Mouse (Mus musculus) olfactory bulb, adult 2 months (tissue): ENCODE results near the gene Saa3. TPM values are rescaled to one million over a fixed set of nuclear protein-coding genes. Genes with fewer than 3 reads are reported as not detected.

Experiments used
- H3K27ac ChIP-seq: fragments of 200-500 bp; 2 replicates; pipeline ENCODE4 v1.5.1; 2012; ENCODE audit warnings: low read depth, low read length; ENCODE audit not compliant: insufficient read depth
- H3K4me1 ChIP-seq: fragments of 200-500 bp; 2 replicates; pipeline ENCODE4 v1.6.1; 2012; ENCODE audit warnings: low read length; ENCODE audit not compliant: control insufficient read depth, insufficient read depth
- H3K4me3 ChIP-seq: fragments of 200-500 bp; 2 replicates; pipeline ENCODE4 v1.5.1; 2012; ENCODE audit warnings: mild to moderate bottlenecking, low read depth, low read length, moderate library complexity; ENCODE audit not compliant: insufficient read depth
- CTCF ChIP-seq: fragments of 200-500 bp; IDR thresholded peaks from 2 replicates; pipeline ENCODE4 v1.5.1; 2012; ENCODE audit warnings: low read depth, mild to moderate bottlenecking, low read length, moderate library complexity; ENCODE audit not compliant: insufficient read depth
- POLR2A ChIP-seq: fragments of 200-500 bp; IDR thresholded peaks from 2 replicates; pipeline ENCODE4 v1.6.1; 2012; ENCODE audit warnings: mild to moderate bottlenecking, low read depth, low read length, moderate library complexity; ENCODE audit not compliant: insufficient read depth
- WGBS: fragments of 180-500 bp; shearing (Covaris S2); methylation state at CpG from one replicate; pipeline ENCODE4 v1.1.7; 2018; 5-methylcytosine and 5-hydroxymethylcytosine counted together
- polyA plus RNA-seq: library from polyadenylated mRNA; stranded (reverse); fragments of >200 nt; gene quantifications from 2 replicates; pipeline ENCODE4 v1.2.4, GENCODE M21; 2012; ENCODE audit warnings: low replicate concordance; ENCODE audit not compliant: missing spikeins, insufficient read depth, insufficient read length

Gene Saa3
- polyA plus RNA-seq, 1 experiment: not detected

DNA sequence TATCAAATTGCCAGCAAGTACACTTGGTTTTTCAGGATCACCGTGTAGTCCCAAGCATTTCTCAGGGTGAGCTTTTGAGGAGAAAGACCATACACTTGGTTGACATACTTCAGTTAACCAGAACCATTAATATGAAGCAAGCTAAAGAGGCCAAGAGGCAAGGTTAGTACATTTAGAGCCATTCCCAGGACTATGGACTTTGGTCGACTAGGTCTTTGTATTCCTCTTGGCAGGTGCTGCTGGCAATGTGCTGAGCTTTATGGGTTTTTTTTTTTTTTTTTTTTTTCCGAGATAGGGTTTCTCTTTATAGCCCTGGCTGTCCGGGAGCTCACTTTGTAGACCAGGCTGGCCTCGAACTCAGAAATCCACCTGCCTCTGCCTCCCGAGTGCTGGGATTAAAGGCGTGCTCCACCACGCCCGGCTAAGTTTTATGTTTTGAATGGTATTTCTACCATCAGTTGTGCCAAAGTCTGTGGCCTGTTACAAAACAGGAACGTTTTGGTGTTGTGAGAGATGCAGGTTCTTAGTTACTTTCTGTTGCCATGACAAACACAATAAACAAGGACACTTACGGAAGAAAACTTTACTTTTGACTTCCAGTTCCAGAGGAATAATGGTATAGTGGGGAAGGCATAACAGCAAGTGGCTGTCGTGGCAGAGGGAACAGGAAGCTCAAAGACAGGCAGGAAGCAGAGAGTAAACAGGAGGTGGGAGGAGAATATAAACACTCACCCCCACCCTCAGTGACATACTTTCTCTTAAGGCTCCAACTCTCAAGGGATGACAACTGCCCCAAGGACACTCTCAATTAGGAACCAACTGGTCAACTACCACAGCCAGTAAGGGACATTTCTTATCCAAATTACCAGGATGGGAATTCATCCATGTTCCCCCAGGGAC is 23.3 kb upstream of the Saa3 start:
- WGBS: 81% methylated on average over 12 of the region's 12 CpGs
- no peak overlapping the region for H3K4me3 ChIP-seq
- no peak overlapping the region for H3K27ac ChIP-seq
- TF ChIP-seq CTCF (no peak), POLR2A (no peak)
- no peaks in the 10 kb centered on the region for H3K4me1 ChIP-seq

GRCm38 (mm10) chr7:46734983-46735382 is 19.5 kb upstream of the Saa3 start:
- WGBS: 84% methylated on average over 2 of the region's 2 CpGs
- Histone ChIP-seq H3K4me3 (no peak overlapping the region), H3K27ac (no peak overlapping the region), H3K4me1 (no peaks in the 10 kb centered on the region)
- TF ChIP-seq CTCF: no peak
- no peak for TF ChIP-seq POLR2A

GRCm38 (mm10) chr7:46732458-46732857 is 17.0 kb upstream of the Saa3 start, which contains the start of gene Saa4:
Saa4 (minus strand) TSS chr7:46732603.
- no peak for TF ChIP-seq CTCF
- no peak for TF ChIP-seq POLR2A
- Histone ChIP-seq H3K27ac (no peak within 1 kb of the TSS), H3K4me1 (no peaks in the 10 kb centered on the region), H3K4me3 (no peak within 1 kb of the TSS)
- WGBS: 86% methylated on average over 4 of the region's 4 CpGs

GRCm38 (mm10) chr7:46727584-46727983 is 12.1 kb upstream of the Saa3 start:
- WGBS: 91% methylated on average over 1 of the region's 1 CpGs
- Histone ChIP-seq H3K4me3 (no peak overlapping the region), H3K4me1 (peaks cover 3% of the 10 kb centered on the region; the same call in 1 of the 2 replicates), H3K27ac (no peak overlapping the region)
- TF ChIP-seq CTCF: no peak
- TF ChIP-seq POLR2A: no peak

DNA sequence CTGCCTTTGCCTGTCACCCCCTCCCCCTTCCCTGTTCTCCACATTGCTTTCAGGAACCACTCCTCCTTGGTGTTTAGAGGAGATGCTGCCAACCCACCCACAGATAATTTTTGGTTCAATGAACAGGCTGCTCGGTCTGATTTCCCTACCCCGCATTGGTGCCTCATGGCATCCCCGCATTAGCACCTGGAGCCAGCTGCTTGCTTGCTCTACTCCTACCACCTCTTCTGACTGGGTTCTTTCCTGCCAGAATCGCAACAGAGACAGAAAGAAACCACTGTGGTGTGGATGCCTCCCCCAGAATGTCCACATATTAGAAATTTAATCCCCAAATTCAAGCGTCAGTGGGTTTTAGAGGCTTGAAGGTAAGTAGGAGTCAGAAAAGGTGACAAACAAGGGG is 8.9 kb upstream of the Saa3 start:
- TF ChIP-seq CTCF (no peak), POLR2A (no peak)
- WGBS: 38% methylated on average over 5 of the region's 5 CpGs
- no peak overlapping the region for H3K27ac ChIP-seq

GRCm38 (mm10) chr7:46723849-46724248 is 8.3 kb upstream of the Saa3 start:
- H3K27ac ChIP-seq: no peak overlapping the region
- peaks cover 3% of the 10 kb centered on the region; the same call in 1 of the 2 replicates for H3K4me1 ChIP-seq
- 87% methylated on average over 3 of the region's 3 CpGs for WGBS
- TF ChIP-seq POLR2A: no peak
- no peak for TF ChIP-seq CTCF
- H3K4me3 ChIP-seq: no peak overlapping the region

More for the DNA sequence above, 8.9 kb upstream of the Saa3 start:
- H3K4me3 ChIP-seq: no peak overlapping the region
- peaks cover 3% of the 10 kb centered on the region; the same call in 1 of the 2 replicates for H3K4me1 ChIP-seq

DNA sequence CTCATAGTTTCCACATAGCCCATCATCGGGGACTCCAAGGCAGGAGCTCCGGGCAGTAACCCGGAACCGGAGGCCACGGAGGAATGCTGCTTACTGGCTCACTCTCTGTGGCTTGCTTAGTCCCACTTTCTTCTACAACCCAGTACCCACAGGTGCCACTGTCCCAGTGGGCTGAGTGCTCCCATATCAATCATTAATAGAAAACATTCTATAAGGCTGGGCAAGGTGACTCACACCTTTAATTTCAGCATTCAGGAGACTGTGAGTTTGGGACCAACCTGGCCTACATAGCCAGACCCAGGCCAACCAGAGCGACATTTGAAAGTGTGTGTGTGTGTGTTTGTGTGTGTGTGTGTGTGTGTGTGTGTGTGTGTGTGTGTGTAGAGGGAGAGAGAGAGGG is 7.9 kb upstream of the Saa3 start:
- TF ChIP-seq POLR2A: no peak
- H3K27ac ChIP-seq: no peak overlapping the region
- no peak overlapping the region for H3K4me3 ChIP-seq
- H3K4me1 ChIP-seq: peaks cover 3% of the 10 kb centered on the region; the same call in 1 of the 2 replicates
- 97% methylated on average over 6 of the region's 6 CpGs for WGBS

GRCm38 (mm10) chr7:46720460-46720859 is 5.0 kb upstream of the Saa3 start:
- peaks cover 3% of the 10 kb centered on the region; the same call in 1 of the 2 replicates for H3K4me1 ChIP-seq
- WGBS: 75% methylated on average over 9 of the region's 9 CpGs
- TF ChIP-seq POLR2A: no peak
- no peak for TF ChIP-seq CTCF
- no peak overlapping the region for H3K27ac ChIP-seq
- no peak overlapping the region for H3K4me3 ChIP-seq

- Histone ChIP-seq H3K27ac (no peak overlapping the region), H3K4me3 (no peak overlapping the region), H3K4me1 (peaks cover 3% of the 10 kb centered on the region; the same call in 1 of the 2 replicates)
- TF ChIP-seq CTCF (no peak), POLR2A (no peak)
- WGBS: 69% methylated on average over 7 of the region's 7 CpGs
Observed at GRCm38 (mm10) chr7:46719526-46719925, 4.0 kb upstream of the Saa3 start.
